Mouse (Mus musculus): ENCODE measurements at regions not wholly inside any gene's neighbourhood (a gene's known extent, or its start where the extent isn't known, plus 50 kb on each side); places are given as distances from the start of the nearest gene placed in this dataset.
A peak's percentile ranks its signal among the peaks of the same experiment; 100 is the strongest.

GRCm38 (mm10) chr2:178542032-178542431 lies 111.7 kb downstream of the Cdh26 start:
- DNase-seq, result peak in 1 of 2 experiments; percentile 67

GRCm38 (mm10) chr2:178544411-178544810 lies 114.1 kb downstream of the Cdh26 start:
- DNase-seq, result no peak

- DNase-seq, result no peak
Observed at GRCm38 (mm10) chr2:178545601-178546352, 115.4 kb downstream of the Cdh26 start.

- DNase-seq, result no peak
Observed at GRCm38 (mm10) chr2:178546353-178546720, 116.0 kb downstream of the Cdh26 start.

DNA sequence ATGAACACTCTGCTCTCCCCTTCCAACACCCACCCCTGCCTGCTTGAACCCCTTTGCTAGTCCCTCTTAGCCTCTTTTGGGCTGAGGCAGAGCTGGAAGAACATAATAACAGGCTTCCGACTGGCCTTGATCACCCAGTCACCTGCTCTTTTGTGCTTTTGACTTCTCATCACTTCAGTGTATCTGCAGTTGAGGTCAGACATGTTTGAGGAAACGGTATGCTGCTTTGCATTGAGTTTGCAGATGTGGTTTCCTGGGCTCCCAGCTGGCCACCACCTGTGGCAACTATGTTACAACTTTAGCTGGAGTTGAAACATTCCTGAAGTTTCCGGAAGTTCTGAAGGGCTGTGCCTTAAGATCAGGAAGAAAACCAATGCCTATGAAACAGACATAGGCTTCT lies 116.6 kb downstream of the Cdh26 start:
- no peak for DNase-seq

- DNase-seq, result no peak
Observed at GRCm38 (mm10) chr2:178548937-178549336, 118.6 kb downstream of the Cdh26 start.

DNA sequence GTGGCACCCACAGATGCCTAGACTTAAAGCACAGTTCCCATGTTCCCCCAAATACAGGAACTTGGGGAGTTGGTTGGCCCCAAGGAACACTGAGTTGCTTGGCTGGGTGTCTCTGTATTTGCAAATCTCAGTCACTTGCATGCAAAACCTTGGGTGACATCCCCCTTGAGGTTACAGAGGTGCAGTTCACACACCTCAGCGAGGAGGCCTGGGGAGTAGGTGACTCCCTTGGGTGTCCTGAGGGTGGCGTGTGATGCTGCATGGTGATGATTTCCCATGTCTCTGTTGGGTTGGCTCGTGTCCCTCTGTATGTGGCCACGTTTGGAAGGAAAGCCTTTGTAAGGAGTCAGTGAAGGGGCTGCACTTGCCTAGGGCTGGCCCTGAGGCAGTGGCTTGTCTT lies 123.4 kb downstream of the Cdh26 start:
- DNase-seq, result no peak

DNA sequence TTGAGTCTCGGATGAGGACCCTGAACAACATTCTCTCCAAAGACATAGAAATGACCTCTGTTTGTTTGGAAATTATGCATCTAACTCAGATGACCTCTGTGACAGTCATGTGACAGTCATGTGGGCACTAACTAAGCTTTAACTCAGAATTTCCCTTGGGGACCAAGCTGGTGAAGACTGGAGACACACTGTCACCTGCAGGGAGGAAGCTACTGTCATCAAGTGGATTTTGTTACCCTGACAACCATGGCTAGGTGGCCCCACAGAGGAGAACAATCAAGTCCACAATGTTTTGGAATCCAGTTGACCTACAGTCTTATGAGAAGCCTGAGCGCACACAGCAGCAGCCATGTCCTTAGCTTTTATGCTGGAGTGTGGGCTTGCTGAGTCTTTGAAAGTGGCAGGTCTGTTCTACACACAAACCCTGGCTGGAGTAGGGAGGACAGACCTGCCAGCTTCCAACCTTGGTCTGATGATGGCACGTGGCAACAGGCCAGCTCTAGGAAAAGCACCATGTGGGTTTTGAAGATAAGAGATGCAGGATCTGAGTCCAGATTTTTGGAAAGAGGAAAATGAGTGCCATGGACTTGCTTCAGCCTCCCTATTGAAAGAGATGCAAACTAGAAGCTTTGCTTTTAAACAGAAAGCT lies 125.5 kb downstream of the Cdh26 start:
- DNase-seq, result peak in 1 of 2 experiments; percentile 21

- peak; percentile 60 to 68 for DNase-seq
Observed at GRCm38 (mm10) chr2:178557934-178558333, 127.6 kb downstream of the Cdh26 start.

GRCm38 (mm10) chr2:178563287-178563686 lies 133.0 kb downstream of the Cdh26 start:
- no peak for DNase-seq

DNA sequence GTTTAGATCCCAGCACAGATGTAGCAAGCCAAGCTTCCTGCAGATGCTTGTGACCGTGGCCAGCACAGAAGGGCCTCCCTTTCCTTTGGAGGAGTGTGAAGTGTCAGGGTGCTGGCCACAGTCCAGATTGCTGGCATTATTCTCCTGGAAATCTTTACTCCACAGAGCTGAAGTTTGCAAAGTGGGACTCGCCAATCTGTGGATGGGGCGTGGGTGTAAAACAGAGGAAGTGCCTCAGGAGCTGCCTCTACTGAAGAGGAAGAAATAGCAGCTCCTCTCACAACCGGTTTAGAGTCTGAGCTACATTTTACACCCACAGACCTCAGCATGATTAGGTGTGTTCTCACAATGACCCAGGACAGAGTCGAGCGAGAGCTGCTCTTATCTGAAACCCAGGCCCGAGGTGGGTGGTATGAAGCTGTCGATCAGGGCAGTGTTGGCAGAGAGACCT lies 135.1 kb downstream of the Cdh26 start:
- DNase-seq, result peak in 1 of 2 experiments; percentile 12

- no peak for DNase-seq
Observed at GRCm38 (mm10) chr2:178567493-178567892, 137.2 kb downstream of the Cdh26 start.

DNA sequence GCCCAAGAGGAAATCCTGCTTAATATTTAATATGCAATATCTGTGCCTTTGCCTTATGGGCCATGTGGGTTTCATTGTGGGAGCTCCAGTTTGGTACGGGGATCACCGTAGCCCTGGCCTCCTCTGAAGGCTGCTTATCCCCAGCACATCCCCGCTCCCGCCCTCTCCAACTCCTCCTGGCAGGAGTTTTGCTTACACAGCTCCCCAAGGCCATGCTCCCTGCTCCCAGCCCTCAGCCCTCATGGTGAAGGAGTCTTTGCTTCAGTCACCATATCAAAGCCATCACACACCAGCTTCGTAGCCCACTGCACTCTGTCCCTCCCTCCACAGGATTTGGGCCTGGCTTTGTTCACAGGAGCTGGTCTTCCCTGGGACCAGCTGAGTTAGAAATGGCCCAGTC lies 142.0 kb downstream of the Cdh26 start:
- DNase-seq, result no peak

DNA sequence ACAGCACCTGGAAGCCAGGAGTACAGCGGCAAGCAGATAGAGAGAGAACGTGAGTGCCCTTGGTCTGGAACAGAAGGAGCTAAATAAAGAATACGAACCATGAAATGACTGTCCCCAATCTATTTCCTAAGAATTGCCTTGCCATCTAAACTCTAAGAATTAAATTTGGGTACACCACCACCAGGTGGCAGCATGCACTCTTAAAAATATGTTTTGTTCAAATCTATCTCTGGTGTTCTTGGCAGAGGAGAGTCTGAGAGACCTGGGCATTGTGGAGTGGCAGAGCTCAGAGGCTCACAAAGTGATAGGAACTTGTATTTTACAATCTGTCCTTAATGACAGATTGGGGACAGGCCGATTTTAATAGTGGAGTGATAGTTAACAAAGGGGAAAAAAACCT lies 144.5 kb downstream of the Cdh26 start:
- peak; percentile 49 to 85 for DNase-seq

DNA sequence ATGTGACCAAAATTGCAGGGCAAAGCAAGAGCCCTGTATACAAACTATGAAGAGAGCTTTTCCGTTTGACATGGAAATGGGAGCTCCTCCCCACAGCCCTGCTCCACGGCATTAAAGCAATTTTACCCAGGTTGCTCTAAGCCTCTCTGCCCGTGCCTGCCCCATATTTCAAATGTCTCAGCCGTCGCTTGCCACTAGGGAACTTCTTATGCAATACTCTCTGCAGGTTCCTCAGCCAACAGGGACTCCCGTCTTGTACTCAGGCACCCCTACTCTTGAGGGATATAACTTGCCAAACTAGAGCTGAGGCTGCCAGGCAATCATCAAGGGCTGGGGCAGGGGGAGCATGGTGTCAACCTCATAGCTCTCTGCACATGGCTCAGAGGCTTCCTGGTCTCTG lies 145.1 kb downstream of the Cdh26 start:
- no peak for DNase-seq

DNA sequence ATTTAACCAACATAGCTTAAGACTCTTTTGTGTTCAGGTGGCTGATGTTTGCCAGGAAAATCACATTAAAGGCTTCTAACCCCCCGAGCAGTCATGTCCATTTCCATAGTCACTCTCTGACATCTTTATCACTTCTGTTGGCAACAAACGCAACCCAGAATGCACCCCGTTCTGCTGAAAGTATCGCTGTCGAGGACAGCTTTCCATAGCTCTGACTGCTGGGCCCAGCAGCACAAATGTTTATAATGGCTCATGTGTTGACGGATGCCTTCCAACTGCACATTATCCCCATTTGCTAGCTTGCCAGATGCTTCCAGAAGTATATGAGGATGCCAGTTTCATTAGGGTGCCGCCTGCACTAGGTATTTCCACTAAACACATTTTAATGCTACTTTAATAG lies 145.7 kb downstream of the Cdh26 start:
- no peak for DNase-seq

GRCm38 (mm10) chr2:178579571-178579970 lies 149.2 kb downstream of the Cdh26 start:
- DNase-seq, result peak in 1 of 2 experiments; percentile 18

DNA sequence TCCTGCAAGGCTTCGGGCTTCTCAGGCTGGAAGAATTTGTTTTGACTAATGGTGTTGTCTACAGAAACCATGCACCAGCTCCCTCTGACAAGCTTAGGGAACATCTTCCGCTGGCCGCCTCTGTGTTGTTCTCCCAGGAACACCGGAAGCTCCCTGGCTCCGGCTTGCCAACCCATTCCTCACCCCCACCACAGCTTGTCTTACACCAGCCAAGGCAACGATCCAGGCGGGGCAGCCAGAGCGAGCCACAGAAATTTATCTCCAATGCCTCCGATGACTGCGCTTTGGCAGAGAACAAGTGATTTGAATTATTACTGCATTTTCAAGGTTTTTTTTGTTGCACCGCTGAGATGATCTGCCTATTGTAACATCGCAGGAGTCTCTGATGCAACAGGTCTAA lies 151.0 kb downstream of the Cdh26 start:
- DNase-seq, result no peak

- no peak for DNase-seq
Observed at GRCm38 (mm10) chr2:178584970-178585566, 154.7 kb downstream of the Cdh26 start.

- no peak for DNase-seq
Observed at GRCm38 (mm10) chr2:178587134-178587636, 156.9 kb downstream of the Cdh26 start.

DNA sequence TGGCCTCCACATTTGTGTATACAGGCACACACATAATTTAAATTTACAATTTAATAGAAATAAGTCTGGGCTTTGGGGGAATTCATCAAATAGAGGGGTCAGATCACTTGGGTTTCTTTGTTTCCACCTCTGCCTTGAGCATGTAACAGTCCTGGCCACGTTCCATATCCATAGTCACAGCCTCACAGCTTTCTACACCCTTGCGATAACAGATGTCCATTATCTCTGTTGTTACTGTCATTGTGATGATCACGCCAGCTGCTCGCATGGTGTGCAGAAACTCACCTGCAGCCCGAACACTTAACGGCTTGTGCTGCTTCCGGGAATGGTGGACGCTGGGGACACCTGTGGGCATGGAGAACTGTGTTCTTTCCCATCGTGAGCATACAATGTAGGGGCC lies 163.4 kb downstream of the Cdh26 start:
- no peak for DNase-seq

- peak in 1 of 2 experiments; percentile 9 for DNase-seq
Observed at GRCm38 (mm10) chr2:178594177-178594576, 163.8 kb downstream of the Cdh26 start.
